Mouse (Mus musculus) mesoderm, embryonic 11.5 days (tissue): ENCODE results near the gene Ccnq.

ENCODE experiments used
- DNase-seq: peaks from one replicate; pipeline ENCODE4 v3.0.0-alpha.2; 2012; ENCODE audit warnings: low read depth, low spot score

The Ccnq gene

DNA sequence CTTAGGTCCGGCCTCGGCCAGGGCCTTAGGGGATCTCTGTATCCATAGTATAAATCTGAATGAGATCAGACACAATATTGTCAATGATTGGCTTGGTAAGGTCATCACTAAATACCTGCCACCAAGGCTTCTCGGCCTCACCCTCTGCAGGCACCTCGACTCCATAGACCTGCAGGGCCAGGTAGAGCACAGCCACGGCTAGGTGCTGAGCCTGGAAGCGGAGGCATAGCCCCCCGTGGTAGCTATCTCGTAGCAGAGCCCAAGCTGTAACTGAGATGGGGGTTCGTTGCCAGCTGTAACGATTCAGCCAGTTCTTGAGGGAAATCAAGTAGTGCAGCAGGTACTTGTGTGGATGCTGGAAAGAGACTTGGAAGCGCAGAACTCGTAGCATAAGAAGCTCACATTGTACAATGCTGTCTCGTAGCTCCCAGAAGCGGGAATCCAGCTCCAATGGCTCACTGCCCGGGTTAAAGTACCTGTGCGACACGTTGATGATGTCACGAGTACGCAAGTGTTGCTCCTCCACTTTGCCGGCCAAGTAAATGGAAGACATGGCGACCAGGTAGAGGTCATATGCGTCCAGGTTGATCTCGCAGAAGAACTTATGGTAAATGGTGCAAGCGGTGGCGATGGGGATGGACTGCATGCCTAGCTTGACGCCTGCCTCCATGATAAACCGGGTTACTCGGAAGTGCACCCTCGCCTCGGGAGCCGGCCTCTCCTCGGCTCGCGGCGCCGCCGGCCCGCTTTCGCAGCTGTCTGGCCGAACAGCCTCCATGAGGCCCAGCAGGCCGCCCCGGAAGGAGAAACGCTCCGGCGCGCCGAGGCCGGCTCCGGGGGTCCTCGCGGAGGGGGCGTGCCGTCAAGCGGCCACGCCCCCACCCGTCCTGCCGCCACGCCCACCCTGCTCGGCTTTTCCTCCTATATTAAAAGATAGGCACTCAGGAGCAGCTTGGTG is at the start of gene Ccnq:
Gene Ccnq, minus strand, starts transcription at position 845 of the 958 bp plus-strand sequence.
- peak; percentile 78 for DNase-seq

DNA sequence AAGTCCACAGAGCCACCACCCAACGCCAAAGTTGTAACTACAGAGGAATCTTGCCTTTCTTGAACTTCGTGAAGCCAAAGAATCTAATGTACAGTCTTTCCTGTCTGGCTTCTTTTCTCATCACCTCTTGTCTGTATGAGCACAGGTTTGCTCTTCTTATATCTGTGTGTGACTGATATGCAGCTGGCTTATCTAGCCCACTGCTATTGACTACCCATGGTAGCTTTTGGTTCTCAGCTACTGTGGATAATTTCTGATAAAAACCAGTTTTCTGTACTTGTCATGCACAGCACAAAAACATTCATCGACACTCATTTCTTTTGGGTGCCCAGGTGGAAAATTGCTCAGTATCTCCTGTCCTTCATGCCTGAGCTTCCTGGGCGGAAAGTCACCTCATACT is 49.6 kb upstream of the Ccnq start:
- DNase-seq = no peak

GRCm38 (mm10) chr11:78796072-78796729 is 44.7 kb upstream of the Ccnq start:
- no peak for DNase-seq

DNA sequence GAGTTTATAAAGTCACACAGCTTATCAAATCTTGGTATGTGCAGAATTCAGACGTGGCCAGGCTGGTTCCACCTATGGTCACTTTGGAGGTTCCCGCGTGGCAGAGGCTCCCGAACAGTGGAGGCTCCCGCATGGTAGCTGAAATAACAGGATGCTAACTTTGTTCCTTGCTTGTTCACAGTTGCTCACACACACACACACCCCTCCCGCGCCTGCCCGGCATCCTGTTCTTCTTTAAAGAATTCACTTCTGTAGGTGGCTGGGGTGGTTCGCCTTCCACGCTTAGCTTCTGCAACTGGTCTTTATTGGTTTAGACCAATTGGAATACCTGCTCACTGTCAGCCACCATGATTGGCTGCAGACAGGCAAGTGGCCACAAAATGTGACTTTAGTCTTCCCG is 41.6 kb upstream of the Ccnq start:
- DNase-seq = no peak

DNA sequence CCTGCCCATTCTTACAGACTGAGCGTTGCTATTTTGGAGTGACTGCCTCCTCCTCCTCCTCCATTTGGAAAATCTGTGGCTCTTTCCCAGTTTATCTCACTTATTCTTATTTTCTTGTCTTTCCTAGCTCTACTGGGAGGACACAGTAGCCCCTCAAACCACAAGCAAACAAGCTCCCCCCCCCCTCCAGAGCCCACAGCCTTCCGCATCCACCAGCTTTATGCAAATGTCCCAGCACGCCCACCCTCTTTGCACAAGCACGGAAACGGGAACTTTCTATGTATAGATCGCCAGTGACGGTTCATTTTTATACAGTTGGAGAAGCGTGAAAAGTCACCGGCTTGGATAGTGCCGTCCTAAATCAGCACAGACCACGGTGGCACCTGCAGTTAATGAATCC is 40.9 kb upstream of the Ccnq start:
- DNase-seq = no peak

DNA sequence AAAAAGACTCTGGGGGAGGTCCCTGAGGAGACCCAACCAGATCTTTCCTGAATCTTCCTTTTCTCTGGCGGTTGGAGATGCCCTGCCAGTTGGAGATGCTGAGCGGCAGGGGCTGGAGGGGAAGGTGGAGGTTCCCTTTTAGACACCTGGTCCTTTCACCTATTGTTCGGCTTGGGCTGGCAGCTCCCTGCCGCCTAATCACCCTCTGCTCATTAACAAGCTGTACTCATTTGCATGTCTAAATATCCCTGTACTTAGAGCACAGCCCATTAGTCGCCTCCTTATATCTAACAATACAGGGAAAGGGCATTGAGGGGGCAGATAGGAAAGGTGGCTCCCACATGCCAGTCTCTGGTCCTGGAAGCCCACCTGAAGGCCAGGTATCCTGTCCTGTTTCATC is 40.5 kb upstream of the Ccnq start:
- no peak for DNase-seq

DNA sequence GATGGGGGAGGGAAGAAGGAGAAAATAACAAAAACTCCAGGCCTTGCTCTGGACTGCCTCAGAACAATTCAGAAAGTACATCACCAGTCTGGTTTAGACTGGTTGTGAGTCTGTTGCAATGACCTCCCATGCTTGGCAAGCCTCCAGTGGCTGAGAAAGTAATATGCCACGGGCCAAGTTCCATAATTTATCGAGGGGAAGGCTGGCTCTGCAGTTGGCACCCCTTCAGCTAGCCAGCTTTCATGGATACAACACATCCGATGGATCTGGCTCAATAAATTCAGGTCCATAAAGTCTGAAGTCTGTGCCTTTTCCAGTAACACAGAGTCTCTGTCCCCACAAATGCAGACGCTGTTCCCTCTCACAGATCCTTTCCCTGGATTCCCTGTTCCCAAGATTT is 40.1 kb upstream of the Ccnq start:
- DNase-seq = no peak

DNA sequence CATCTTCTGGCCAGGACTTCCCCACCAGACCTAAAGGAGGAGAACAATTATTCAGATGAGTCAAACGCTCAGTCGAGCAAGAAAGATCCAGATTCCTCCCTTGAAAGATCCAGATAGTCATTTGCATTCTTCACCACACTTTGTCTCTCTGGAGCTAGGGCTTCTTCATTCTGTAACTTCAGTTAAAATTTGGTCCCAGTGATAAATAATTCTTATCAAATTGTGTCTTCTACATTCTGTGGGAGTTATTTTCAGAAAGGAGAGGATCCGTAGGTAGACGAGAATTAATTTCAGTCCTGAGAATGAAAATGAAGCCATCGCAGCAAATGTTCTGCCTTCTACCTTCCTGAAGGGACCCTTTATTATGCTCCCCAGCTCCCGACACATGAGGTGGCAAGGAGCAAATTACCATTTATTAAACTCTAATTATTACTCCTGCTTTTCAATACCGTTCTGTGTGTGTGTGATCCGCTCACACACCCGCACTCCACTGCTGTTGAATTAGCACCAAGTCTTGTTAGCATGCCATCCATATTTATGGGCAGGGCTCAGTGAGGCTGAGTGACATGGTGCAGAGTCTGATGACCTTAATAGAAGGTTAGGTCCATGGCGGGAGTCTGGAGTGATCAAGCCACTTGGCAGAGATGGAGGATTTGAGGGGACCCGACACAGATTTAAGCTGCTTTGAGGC is 38.0 kb upstream of the Ccnq start:
- no peak for DNase-seq

DNA sequence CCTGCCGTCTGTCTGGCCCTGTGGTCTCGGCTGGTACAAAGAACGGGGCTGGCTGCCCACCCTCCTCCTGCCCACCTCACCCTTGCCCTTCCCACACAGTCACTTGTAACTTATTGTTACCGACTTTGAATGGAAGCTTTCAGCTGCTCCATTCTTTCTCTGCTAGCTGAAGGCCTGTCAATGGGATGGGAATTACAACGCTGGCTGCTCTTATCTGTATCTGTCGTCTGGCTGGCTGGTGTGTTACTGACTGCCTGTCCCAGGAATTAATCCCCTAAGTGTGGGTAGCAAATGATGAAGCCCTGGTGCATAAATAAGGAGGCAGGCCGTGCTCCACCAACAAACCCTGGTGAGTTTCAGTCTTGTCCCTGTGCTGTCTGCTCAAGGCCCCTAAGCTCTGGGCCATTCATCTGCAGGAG is 34.5 kb upstream of the Ccnq start:
- DNase-seq = peak; percentile 63

DNA sequence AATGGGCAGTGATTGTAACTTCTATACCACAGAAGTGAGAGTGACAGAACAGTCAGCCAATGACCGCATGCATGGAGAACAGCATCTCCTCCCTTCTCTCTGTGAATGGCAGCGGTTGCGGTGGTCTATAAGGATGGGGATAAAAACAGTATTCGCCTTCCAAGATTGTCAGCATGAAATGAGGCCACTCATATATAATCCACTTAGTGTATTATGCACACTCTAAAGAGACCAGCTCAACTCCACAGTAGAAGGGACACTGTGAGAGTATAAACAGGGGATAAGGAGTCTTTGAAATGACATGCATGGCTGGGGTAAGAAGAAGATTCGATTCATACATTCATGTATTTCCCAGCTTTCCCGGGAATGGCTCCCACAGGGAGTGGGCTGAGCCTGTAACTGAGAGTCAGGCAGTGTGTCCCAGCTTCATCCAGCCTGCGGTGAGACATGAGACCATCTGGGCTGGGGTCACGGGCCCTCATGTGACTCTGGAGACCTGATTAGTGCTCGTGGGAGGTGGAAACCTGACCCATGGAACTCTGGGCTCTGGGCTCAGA is 31.3 kb upstream of the Ccnq start:
- no peak for DNase-seq

- no peak for DNase-seq
Observed at GRCm38 (mm10) chr11:78782326-78782725, 30.8 kb upstream of the Ccnq start.

DNA sequence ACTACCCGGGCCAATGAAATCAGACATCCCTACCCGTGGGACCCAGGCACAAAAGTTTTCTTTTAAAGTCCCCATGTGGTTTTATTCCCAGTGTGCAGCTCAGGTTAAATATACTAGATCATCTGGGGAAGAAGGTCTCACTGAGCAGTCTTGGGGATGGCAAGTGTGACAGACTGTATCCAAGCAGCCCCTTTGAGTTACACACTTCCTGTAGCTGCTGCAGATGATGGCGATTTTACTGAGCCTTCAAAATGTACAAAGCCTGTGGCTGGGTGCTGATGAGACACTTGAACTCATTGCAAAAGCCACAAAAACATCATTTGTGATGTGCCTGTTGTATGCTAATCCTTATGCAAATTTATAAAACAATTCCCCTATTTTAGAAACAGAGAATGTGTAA is 29.0 kb upstream of the Ccnq start:
- no peak for DNase-seq

DNA sequence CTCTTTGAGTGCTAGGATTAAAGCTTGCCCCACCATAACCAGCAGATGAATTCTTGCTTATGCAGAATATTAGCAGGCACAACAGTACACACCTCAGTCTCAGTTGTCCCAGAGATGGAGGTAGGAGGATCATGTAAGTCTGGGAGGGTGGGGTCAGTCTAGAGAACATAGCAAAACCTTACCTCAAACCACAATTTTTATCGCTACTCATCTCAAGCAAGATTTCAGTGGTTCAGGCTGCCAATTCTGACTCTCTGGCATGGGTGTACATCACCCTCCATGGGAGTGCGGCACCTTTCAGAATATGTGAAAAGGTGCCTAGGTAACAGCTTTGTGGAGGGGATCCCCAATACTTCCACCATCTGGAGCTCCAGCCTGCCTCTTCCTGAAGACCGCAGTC is 28.5 kb upstream of the Ccnq start:
- DNase-seq = no peak

DNA sequence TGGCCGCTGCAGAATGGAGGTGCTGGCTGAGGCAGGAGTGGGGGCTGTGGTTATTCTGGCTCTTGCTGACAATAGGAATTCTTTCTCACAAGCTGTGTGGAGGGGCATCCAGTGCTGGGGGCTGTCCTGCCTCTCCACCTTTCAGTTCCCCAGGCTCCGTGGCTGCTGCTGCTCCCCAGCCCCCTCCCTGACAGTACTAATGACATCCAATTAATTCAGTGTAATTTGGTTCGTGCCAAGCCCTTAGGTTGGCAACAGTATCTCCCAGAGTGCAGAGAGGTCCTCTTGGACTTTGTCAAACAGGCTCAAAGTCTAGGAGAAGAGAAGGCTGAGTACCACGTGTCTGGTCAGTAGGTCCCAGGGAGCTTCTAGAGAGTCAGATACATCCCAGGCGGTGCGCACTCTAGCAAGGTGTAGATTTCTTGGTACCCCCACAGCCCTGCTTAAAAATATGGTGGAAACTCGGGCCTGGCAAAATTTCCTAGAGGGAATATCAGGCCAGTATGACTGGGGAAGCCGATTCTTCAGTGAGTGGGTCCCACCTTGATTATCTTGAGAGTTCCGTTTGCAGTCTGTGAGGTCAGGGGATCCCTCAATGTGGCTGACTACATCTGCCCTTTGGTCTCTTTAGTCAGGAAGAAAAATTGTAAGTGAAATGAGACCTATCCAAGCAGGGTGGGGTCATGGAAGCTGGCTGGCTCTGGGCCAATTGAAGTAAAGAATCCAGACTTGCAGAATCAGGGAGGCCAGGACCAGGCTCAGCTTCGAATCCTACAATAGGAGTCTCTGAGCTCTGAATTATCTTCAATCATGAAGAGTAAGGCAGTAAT is 26.5 kb upstream of the Ccnq start:
- no peak for DNase-seq

DNA sequence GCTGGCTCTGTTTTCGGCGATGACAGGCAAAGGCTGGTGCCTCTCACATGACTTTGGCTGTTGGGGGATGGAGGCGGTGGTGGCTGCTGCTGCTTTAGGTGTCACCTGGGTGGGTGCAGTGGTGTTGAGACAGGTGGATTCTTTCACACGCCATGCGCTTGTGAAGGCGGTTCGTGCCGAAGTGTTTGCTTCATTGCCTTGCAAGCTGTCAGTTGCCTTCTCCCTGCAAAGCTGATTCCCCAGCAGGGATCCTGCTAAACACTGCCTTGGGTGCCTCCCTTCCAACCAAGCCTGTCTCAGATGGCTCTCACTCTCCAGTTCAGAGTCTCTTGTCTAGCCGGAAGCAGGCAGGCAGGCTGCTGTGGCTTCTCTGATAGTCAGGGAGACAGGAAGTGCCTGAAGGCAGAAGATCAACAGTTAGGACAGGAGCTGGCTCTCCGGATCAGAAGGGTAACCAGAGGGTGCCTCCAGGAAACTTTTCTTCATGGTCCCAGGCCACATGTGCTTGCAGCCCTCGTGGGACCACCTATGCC is 20.3 kb upstream of the Ccnq start:
- DNase-seq = no peak

DNA sequence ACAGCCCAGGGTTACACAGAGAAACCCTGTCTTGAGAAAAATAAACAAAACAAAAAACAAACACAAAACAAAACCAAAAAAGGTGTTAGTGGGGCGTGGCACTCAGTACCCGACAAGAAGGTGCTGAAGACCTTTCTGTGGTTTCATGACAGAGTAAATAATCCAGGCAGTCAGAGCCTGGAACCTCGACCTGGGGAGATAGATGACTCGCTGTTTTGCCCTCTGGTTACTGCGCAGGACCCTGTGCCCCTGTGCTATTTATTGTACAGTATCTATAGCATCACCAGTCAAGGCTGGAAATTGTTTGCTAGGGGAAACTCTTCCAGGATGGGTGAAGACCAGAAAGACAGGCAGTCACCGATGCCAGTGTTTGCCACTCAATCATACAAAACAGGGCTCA is 18.9 kb upstream of the Ccnq start:
- no peak for DNase-seq

GRCm38 (mm10) chr11:78768778-78769177 is 17.2 kb upstream of the Ccnq start:
- no peak for DNase-seq

DNA sequence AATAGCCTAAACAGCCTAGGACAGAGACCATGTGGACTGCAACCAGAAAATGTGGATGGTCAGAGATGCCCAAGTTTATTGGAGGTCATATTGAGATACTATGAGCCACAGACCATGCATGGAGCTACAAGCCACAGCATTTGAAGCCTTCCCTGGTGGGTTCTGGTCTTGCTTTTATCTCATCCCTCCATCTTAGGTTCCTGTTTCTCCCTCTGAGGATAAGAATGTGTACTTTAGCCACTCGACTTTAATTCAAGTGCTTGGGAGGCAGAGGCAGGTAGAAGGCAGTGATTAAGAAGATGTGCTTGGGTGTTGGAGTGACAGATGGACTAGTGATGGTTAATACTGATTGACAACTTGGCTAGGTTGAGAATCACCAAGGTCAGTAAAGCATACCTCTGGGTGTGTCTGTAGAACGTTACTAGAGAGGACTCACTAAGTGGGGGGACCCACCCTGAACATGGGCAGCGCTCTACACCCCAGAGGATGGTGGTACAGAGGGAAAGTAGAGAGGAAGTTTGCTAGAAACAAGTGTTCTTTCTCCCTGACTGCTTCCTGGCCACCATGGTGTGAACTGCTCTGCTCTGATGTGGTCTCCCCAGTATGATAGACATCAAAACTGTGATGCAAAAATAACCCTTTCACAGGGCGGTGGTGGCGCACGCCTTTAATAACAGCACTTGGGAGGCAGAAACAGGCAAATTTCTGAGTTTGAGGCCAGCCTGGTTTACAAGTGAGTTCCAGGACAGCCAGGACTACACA is 14.7 kb upstream of the Ccnq start:
- no peak for DNase-seq

DNA sequence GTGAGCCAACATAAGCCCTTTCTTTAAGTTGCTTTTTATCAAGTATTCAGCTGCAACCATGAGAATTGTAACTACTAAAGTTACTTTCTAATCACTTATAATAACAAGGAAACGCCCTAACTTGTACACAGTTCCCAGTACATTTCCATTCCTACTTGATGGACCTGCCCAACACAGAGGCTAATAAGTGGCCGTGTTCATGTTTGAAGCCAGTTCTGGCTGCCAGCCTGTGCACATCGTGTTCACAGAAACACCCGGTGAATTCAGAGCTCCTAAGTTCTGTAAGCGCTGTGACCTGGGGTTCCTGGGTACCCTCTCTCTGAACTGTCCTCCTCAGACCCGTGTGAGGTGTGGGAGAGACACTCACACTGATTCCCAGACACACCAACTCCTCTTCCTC is 13.3 kb upstream of the Ccnq start:
- no peak for DNase-seq

GRCm38 (mm10) chr11:78764304-78764703 is 12.8 kb upstream of the Ccnq start:
- DNase-seq = no peak
